Mouse (Mus musculus) megakaryocyte-erythroid progenitor cell, adult 5-6 weeks (primary cell): ENCODE results near the gene Zfp69. TPM values are rescaled to one million over a fixed set of nuclear protein-coding genes. Genes with fewer than 3 reads are reported as not detected.

Source experiments
- ATAC-seq: replicated peaks from 2 replicates; pipeline ENCODE4 v1.8.0; 2016; ENCODE audit warnings: mild to moderate bottlenecking, inconsistent platforms; ENCODE audit not compliant: severe bottlenecking, poor library complexity, low FRiP score, low TSS enrichment
- total RNA-seq, 2 experiments: library from RNA; stranded (forward) in 1 of 2; stranded (reverse) in 1 of 2; fragments of 200-1000, 215-1000 nt in 1 of 2; fragments of >200 nt in 1 of 2; fragmentation: Nextera tagmentation in 1 of 2; gene quantifications; 2 replicates each; pipeline ENCODE4 v1.2.3; 2014 to 2017

Gene Zfp69
- total RNA-seq, 2 experiments from 2014 or later = 7.8 to 9.1 TPM

- ATAC-seq = no peak
Measured at GRCm38 (mm10) chr4:120930736-120931135, 20.8 kb downstream of the Zfp69 start.

GRCm38 (mm10) chr4:120928686-120929085, 22.8 kb downstream of the Zfp69 start:
- no peak for ATAC-seq

- peak; percentile 78 for ATAC-seq
Measured at GRCm38 (mm10) chr4:120925386-120925785, 26.1 kb downstream of the Zfp69 start.

GRCm38 (mm10) chr4:120924554-120925299, 26.8 kb downstream of the Zfp69 start, which contains the start of gene Exo5:
Gene Exo5, minus strand, starts transcription at chr4:120925017.
- ATAC-seq = peak; percentile 98

- no peak for ATAC-seq
Measured at GRCm38 (mm10) chr4:120921461-120921860, 30.0 kb downstream of the Zfp69 start.

GRCm38 (mm10) chr4:120914501-120914900, 37.0 kb downstream of the Zfp69 start:
- ATAC-seq = no peak

GRCm38 (mm10) chr4:120913861-120914260, 37.6 kb downstream of the Zfp69 start:
- ATAC-seq = no peak

GRCm38 (mm10) chr4:120913443-120913842, 38.1 kb downstream of the Zfp69 start:
- ATAC-seq = no peak

GRCm38 (mm10) chr4:120912866-120913265, 38.6 kb downstream of the Zfp69 start:
- no peak for ATAC-seq

- ATAC-seq = no peak
Measured at GRCm38 (mm10) chr4:120911086-120911485, 40.4 kb downstream of the Zfp69 start.

GRCm38 (mm10) chr4:120909558-120910150, 41.8 kb downstream of the Zfp69 start:
- peak; percentile 88 for ATAC-seq

GRCm38 (mm10) chr4:120905644-120906043, 45.9 kb downstream of the Zfp69 start:
- ATAC-seq = no peak

- ATAC-seq = no peak
Measured at GRCm38 (mm10) chr4:120904533-120904932, 47.0 kb downstream of the Zfp69 start.

GRCm38 (mm10) chr4:120895810-120896584, 55.5 kb downstream of the Zfp69 start:
- no peak for ATAC-seq

- no peak for ATAC-seq
Measured at GRCm38 (mm10) chr4:120895226-120895625, 56.3 kb downstream of the Zfp69 start.

GRCm38 (mm10) chr4:120894584-120894983, 56.9 kb downstream of the Zfp69 start:
- ATAC-seq = no peak

GRCm38 (mm10) chr4:120893656-120894401, 57.7 kb downstream of the Zfp69 start:
- no peak for ATAC-seq

GRCm38 (mm10) chr4:120892516-120892915, 59.0 kb downstream of the Zfp69 start:
- no peak for ATAC-seq

GRCm38 (mm10) chr4:120891960-120892359, 59.5 kb downstream of the Zfp69 start:
- ATAC-seq = no peak
